Mouse (Mus musculus): ENCODE measurements at regions not wholly inside any gene's neighbourhood (a gene's known extent, or its start where the extent isn't known, plus 50 kb on each side); places are given as distances from the start of the nearest gene placed in this dataset.

DNA sequence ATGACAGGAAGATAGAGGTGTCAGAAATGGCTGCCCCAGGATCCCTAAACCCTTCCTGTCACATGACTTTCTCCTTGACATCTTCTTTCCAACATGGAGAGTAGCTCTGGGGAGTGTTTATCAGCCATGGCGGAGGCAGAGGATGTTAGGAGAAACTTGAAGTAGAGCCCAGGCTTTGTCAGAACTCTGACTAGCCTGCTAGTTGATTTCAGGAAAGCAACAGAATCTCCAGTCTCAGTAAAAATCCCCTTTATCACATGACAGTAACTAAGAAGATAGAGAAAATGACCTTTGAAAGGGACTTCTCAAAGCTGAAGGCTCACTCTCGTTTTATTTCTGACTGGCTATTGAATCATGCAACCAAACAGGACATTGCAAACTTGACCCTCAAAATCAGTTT is 76.3 kb upstream of the Glrp1 start:
- H3K4me3 ChIP-seq (replicated peaks in 1 of 3; ENCODE audit: low read depth in 2 of 3, low read length in 2 of 3, poor library complexity in 1 of 3), result no peak overlapping the region
- H3K27me3 ChIP-seq (replicated peaks), result no peaks in the 10 kb centered on the region
- peaks cover 19 to 52% of the 10 kb centered on the region in 2 experiments for H3K4me1 ChIP-seq (ENCODE audit: control insufficient read depth in 1 of 2, insufficient read depth in 2 of 2)
- dilution Hi-C loops (cut with MboI; ENCODE audit: extremely low pct_ligation_motif_present, extremely low pct_unique_long_range_greater_than_20kb, low sequenced_read_pairs) (no loop called here), in situ Hi-C loops (cut with MboI; ENCODE audit: low pct_ligation_motif_present, low pct_unique_long_range_greater_than_20kb, low sequenced_read_pairs) (no loop called here)
- DNase-seq (ENCODE audit: extremely low read depth), result no peak
- H3K79me2 ChIP-seq (replicated peaks; ENCODE audit: control insufficient read depth, extremely low read depth, insufficient read depth, poor library complexity, severe bottlenecking), result no peaks in the 10 kb centered on the region
- H3K9ac ChIP-seq (ENCODE audit: insufficient read depth, low read depth), result no peak overlapping the region
- H3K27ac ChIP-seq (ENCODE audit: insufficient read depth, low read depth), result peak overlapping the region; percentile 63
- TF ChIP-seq BHLHE40 (IDR thresholded peaks at IDR 0.05; ENCODE audit: low read depth, low read length), result peak; percentile 24; the same call in 1 of the 2 replicates
- no peak for TF ChIP-seq ZKSCAN1 (IDR thresholded peaks at IDR 0.05; ENCODE audit: borderline replicate concordance, low read depth, low read length)
- TF ChIP-seq PAX5 (IDR thresholded peaks at IDR 0.05; ENCODE audit: low read length), result no peak
- no peak for TF ChIP-seq MAZ (IDR thresholded peaks at IDR 0.05; ENCODE audit: low read depth, low read length)
- no peak for TF ChIP-seq MYC (IDR thresholded peaks at IDR 0.05; ENCODE audit: low read depth, low read length)
- no peak overlapping the region for H3K4me2 ChIP-seq (ENCODE audit: insufficient read depth, low read depth, poor library complexity, severe bottlenecking)
- H3K36me3 ChIP-seq (replicated peaks in 1 of 2; ENCODE audit: control insufficient read depth in 1 of 2, insufficient read depth in 1 of 2, low read length in 1 of 2), result no peaks in the 10 kb centered on the region
- peaks cover 45% of the 10 kb centered on the region for H3K9me3 ChIP-seq (replicated peaks; ENCODE audit: low read length)

DNA sequence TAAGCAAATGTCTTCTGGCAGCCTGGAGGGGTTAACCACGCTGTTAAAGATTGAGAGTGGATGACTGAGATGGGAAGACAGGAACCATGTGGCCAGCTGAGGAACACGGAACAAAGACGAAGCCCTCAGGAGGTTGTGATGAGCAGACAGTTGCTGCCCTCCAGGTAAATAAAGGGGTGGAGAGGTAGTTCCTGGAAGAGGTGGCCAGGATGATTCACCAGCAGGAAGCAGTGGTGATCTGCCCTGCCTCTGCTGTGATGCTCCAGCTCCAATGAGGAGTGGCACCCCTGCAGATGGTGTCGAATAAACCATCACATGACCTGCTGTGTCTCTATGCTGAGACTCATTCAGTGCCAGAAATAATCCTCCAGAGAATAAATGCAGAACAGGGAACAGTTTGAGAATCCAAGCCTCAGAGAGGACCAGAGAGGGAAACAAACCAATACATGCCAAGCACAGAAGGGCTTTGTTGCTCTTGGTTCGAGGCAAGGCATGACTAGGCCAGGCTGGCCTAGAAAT is 74.7 kb upstream of the Glrp1 start:
- Histone ChIP-seq H3K4me2 (ENCODE audit: insufficient read depth, low read depth, poor library complexity, severe bottlenecking) (no peak overlapping the region), H3K27me3 (replicated peaks) (no peaks in the 10 kb centered on the region), H3K9me3 (replicated peaks; ENCODE audit: low read length) (peaks cover 42% of the 10 kb centered on the region), H3K9ac (ENCODE audit: insufficient read depth, low read depth) (no peak overlapping the region), H3K36me3 (replicated peaks in 1 of 2; ENCODE audit: control insufficient read depth in 1 of 2, insufficient read depth in 1 of 2, low read length in 1 of 2) (no peaks in the 10 kb centered on the region), H3K79me2 (replicated peaks; ENCODE audit: control insufficient read depth, extremely low read depth, insufficient read depth, poor library complexity, severe bottlenecking) (no peaks in the 10 kb centered on the region), H3K4me3 (replicated peaks in 1 of 3; ENCODE audit: low read depth in 2 of 3, low read length in 2 of 3, poor library complexity in 1 of 3) (no peak overlapping the region), H3K4me1 (ENCODE audit: control insufficient read depth in 1 of 2, insufficient read depth in 2 of 2) (peaks cover 19 to 47% of the 10 kb centered on the region in 2 experiments), H3K27ac (ENCODE audit: insufficient read depth, low read depth) (no peak overlapping the region)
- peak; percentile 27 for DNase-seq (ENCODE audit: extremely low read depth)
- in situ Hi-C loops (cut with MboI; ENCODE audit: low pct_ligation_motif_present, low pct_unique_long_range_greater_than_20kb, low sequenced_read_pairs) (no loop called here), dilution Hi-C loops (cut with MboI; ENCODE audit: extremely low pct_ligation_motif_present, extremely low pct_unique_long_range_greater_than_20kb, low sequenced_read_pairs) (no loop called here)
- TF ChIP-seq PAX5 (IDR thresholded peaks at IDR 0.05; ENCODE audit: low read length), result no peak
- no peak for TF ChIP-seq JUND (conservative IDR thresholded peaks at IDR 0.05; ENCODE audit: low read depth, low read length)
- TF ChIP-seq MYC (IDR thresholded peaks at IDR 0.05; ENCODE audit: low read depth, low read length), result no peak
- no peak for TF ChIP-seq CHD2 (IDR thresholded peaks at IDR 0.05; ENCODE audit: low read length)
- TF ChIP-seq ZNF384 (IDR thresholded peaks at IDR 0.05; ENCODE audit: low read depth, low read length), result no peak
- no peak for TF ChIP-seq CHD1 (IDR thresholded peaks at IDR 0.05; ENCODE audit: low read depth, low read length)
- TF ChIP-seq ZMIZ1 (IDR thresholded peaks at IDR 0.05; ENCODE audit: low read depth, low read length), result no peak
- no peak for TF ChIP-seq ETS1 (conservative IDR thresholded peaks at IDR 0.05; ENCODE audit: low read depth, low read length)
- no peak for TF ChIP-seq ELF1 (IDR thresholded peaks at IDR 0.05; ENCODE audit: low read depth, low read length)
- 0 out of 2 replicates have a peak, but pooled peaks have one; percentile 17 for TF ChIP-seq BHLHE40 (IDR thresholded peaks at IDR 0.05; ENCODE audit: low read depth, low read length)
- TF ChIP-seq E2F4 (IDR thresholded peaks at IDR 0.05; ENCODE audit: insufficient replicate concordance, low read depth, low read length), result no peak
- TF ChIP-seq USF1 (IDR thresholded peaks at IDR 0.05; ENCODE audit: low read depth, low read length), result peak; percentile 23
- TF ChIP-seq MEF2A (IDR thresholded peaks at IDR 0.05; ENCODE audit: borderline replicate concordance, low read depth, low read length), result no peak
